Mouse (Mus musculus) inflammation-experienced regulatory T-cells, adult 6 months (primary cell): ENCODE results near the gene Get4. TPM values are rescaled to one million over a fixed set of nuclear protein-coding genes. Genes with fewer than 3 reads are reported as not detected.

Experiments used
- ATAC-seq: one replicate; pipeline ENCODE4 v1.8.0; 2017
- polyA plus RNA-seq, 3 experiments: library from polyadenylated mRNA; unstranded; fragments of 100-300 nt; shearing (Covaris generic); gene quantifications; one replicate each; pipeline ENCODE4 v1.2.1; 2017

Get4 gene
- polyA plus RNA-seq, 3 experiments from 2014 or later, result 12.0 to 25.4 (median 16.7) TPM

- ATAC-seq, result peak; percentile 75
Measured at GRCm38 (mm10) chr5:139283460-139284180, 31.5 kb downstream of the Get4 start.

GRCm38 (mm10) chr5:139285383-139286067, 33.4 kb downstream of the Get4 start:
- ATAC-seq, result no peak

- ATAC-seq, result no peak
Measured at GRCm38 (mm10) chr5:139286142-139286941, 34.2 kb downstream of the Get4 start.

GRCm38 (mm10) chr5:139287099-139287498, 35.0 kb downstream of the Get4 start:
- ATAC-seq, result no peak

- ATAC-seq, result no peak
Measured at GRCm38 (mm10) chr5:139287787-139288186, 35.7 kb downstream of the Get4 start.

- no peak for ATAC-seq
Measured at GRCm38 (mm10) chr5:139288591-139288990, 36.5 kb downstream of the Get4 start.

- ATAC-seq, result peak; percentile 10
Measured at GRCm38 (mm10) chr5:139290467-139291259, 38.5 kb downstream of the Get4 start.

- ATAC-seq, result no peak
Measured at GRCm38 (mm10) chr5:139291811-139292560, 39.9 kb downstream of the Get4 start.

GRCm38 (mm10) chr5:139294089-139294488, 42.0 kb downstream of the Get4 start:
- no peak for ATAC-seq

- ATAC-seq, result no peak
Measured at GRCm38 (mm10) chr5:139297092-139297491, 45.0 kb downstream of the Get4 start.

- ATAC-seq, result no peak
Measured at GRCm38 (mm10) chr5:139297745-139298144, 45.6 kb downstream of the Get4 start.

GRCm38 (mm10) chr5:139302101-139302500, 50.0 kb downstream of the Get4 start:
- ATAC-seq, result no peak

- peak; percentile 89 for ATAC-seq
Measured at GRCm38 (mm10) chr5:139303646-139304061, 51.5 kb downstream of the Get4 start.

GRCm38 (mm10) chr5:139309946-139310345, 57.8 kb downstream of the Get4 start:
- peak; percentile 71 for ATAC-seq

GRCm38 (mm10) chr5:139310477-139310876, 58.4 kb downstream of the Get4 start:
- no peak for ATAC-seq

GRCm38 (mm10) chr5:139311822-139312221, 59.7 kb downstream of the Get4 start:
- ATAC-seq, result no peak

- no peak for ATAC-seq
Measured at GRCm38 (mm10) chr5:139313536-139313935, 61.4 kb downstream of the Get4 start.

GRCm38 (mm10) chr5:139314941-139315642, 63.0 kb downstream of the Get4 start:
- no peak for ATAC-seq

GRCm38 (mm10) chr5:139316982-139317675, 65.0 kb downstream of the Get4 start:
- no peak for ATAC-seq

- ATAC-seq, result no peak
Measured at GRCm38 (mm10) chr5:139317751-139318504, 65.8 kb downstream of the Get4 start.
